Mouse (Mus musculus): ENCODE results near the gene Ciita. TPM values are rescaled to one million over a fixed set of nuclear protein-coding genes. Genes with fewer than 3 reads are reported as not detected.

Gene Ciita
- polyA plus RNA-seq, 1 experiment from 2014 or later: 0.40 TPM

DNA sequence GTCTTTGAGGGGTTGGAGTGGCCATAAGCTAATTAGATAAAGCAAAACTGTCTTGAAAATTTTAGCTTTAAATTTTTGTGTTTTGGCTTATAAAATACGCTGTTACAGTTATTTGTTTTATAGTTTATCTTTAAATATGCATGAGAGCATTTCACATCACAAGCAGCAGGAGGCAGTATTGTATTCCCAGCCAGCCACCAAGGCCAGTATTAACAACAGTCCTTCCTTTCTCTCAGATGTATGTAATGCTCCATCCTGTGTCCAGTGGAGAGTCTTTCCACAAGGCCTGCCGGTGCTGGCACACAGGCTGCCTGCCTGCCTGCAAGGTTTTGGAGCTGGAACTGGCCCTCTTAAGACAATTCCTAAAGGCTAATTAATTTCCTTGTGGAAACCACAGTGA is 92.0 kb downstream of the Ciita start:
- WGBS: 54% methylated on average over 2 of the region's 2 CpGs
- H3K36me3 ChIP-seq (ENCODE audit: poor library complexity, severe bottlenecking): peaks cover 72% of the 10 kb centered on the region

GRCm38 (mm10) chr16:10574936-10575335 is 95.1 kb downstream of the Ciita start:
- Histone ChIP-seq H3K27me3 (no peaks in the 10 kb centered on the region), H3K4me3 (no peak overlapping the region), H3K4me1 (no peaks in the 10 kb centered on the region), H3K9ac (no peak overlapping the region), H3K36me3 (ENCODE audit: poor library complexity, severe bottlenecking) (peaks cover 78% of the 10 kb centered on the region), H3K27ac (no peak overlapping the region), H3K4me2 (no peak overlapping the region), H3K9me3 (replicated peaks) (no peaks in the 10 kb centered on the region)
- 80% methylated on average over 2 of the region's 2 CpGs for WGBS
- ATAC-seq: no peak

More for the DNA sequence above, 92.0 kb downstream of the Ciita start:
- H3K4me2 ChIP-seq: no peak overlapping the region
- no peak overlapping the region for H3K9ac ChIP-seq
- no peaks in the 10 kb centered on the region for H3K9me3 ChIP-seq (replicated peaks)
- no peak overlapping the region for H3K27ac ChIP-seq
- ATAC-seq: no peak
- no peaks in the 10 kb centered on the region for H3K27me3 ChIP-seq
- no peaks in the 10 kb centered on the region for H3K4me1 ChIP-seq
- no peak overlapping the region for H3K4me3 ChIP-seq

- no peak for ATAC-seq
- H3K27ac ChIP-seq: no peak overlapping the region
- no peak overlapping the region for H3K4me2 ChIP-seq
- 95% methylated on average over 4 of the region's 4 CpGs for WGBS
- no peaks in the 10 kb centered on the region for H3K9me3 ChIP-seq (replicated peaks)
- H3K4me1 ChIP-seq: no peaks in the 10 kb centered on the region
- peaks cover 80% of the 10 kb centered on the region for H3K36me3 ChIP-seq (ENCODE audit: poor library complexity, severe bottlenecking)
- H3K9ac ChIP-seq: no peak overlapping the region
- H3K27me3 ChIP-seq: no peaks in the 10 kb centered on the region
- no peak overlapping the region for H3K4me3 ChIP-seq
Measured at GRCm38 (mm10) chr16:10575915-10576314, 96.1 kb downstream of the Ciita start.

- WGBS: 89% methylated on average over 5 of the region's 5 CpGs
Measured at GRCm38 (mm10) chr16:10577548-10577947, 97.7 kb downstream of the Ciita start.

More at GRCm38 (mm10) chr16:10577548-10577947, 97.7 kb downstream of the Ciita start:
- Histone ChIP-seq H3K27me3 (no peaks in the 10 kb centered on the region), H3K4me3 (no peak overlapping the region), H3K9ac (no peak overlapping the region), H3K36me3 (ENCODE audit: poor library complexity, severe bottlenecking) (peaks cover 84% of the 10 kb centered on the region), H3K9me3 (replicated peaks) (no peaks in the 10 kb centered on the region), H3K4me2 (no peak overlapping the region), H3K27ac (no peak overlapping the region; the same call in 1 of the 2 replicates), H3K4me1 (no peaks in the 10 kb centered on the region)
- no peak for ATAC-seq

Other genes starting within 250 kb of the Ciita start
- 2.2 and 2.3 TPM in 2 replicates for gene Emp2, start 166.1 kb upstream of the Ciita start, polyA plus RNA-seq (2015; fragmentation: Nextera tagmentation; extraction: Ambion mirVana)
- gene Tekt5, start 84.6 kb upstream of the Ciita start, polyA plus RNA-seq (2015; fragmentation: Nextera tagmentation; extraction: Ambion mirVana): 0.74 and 1.4 TPM in 2 replicates
- gene Nubp1, start 68.1 kb upstream of the Ciita start, polyA plus RNA-seq (2015; fragmentation: Nextera tagmentation; extraction: Ambion mirVana): 51.9 and 56.4 TPM in 2 replicates
- gene Tvp23a, start 32.7 kb upstream of the Ciita start, polyA plus RNA-seq (2015; fragmentation: Nextera tagmentation; extraction: Ambion mirVana): 37.1 and 39.8 TPM in 2 replicates
- 15.0 and 17.3 TPM in 2 replicates for gene Dexi, start 63.0 kb downstream of the Ciita start, polyA plus RNA-seq (2015; fragmentation: Nextera tagmentation; extraction: Ambion mirVana)
- gene Clec16a, start 65.3 kb downstream of the Ciita start, polyA plus RNA-seq (2015; fragmentation: Nextera tagmentation; extraction: Ambion mirVana): 54.3 and 61.7 TPM in 2 replicates

All from forebrain, embryonic 13.5 days (tissue).